23 mouse cellular contexts compared by ENCODE assay signal in the genomic region with DNA sequence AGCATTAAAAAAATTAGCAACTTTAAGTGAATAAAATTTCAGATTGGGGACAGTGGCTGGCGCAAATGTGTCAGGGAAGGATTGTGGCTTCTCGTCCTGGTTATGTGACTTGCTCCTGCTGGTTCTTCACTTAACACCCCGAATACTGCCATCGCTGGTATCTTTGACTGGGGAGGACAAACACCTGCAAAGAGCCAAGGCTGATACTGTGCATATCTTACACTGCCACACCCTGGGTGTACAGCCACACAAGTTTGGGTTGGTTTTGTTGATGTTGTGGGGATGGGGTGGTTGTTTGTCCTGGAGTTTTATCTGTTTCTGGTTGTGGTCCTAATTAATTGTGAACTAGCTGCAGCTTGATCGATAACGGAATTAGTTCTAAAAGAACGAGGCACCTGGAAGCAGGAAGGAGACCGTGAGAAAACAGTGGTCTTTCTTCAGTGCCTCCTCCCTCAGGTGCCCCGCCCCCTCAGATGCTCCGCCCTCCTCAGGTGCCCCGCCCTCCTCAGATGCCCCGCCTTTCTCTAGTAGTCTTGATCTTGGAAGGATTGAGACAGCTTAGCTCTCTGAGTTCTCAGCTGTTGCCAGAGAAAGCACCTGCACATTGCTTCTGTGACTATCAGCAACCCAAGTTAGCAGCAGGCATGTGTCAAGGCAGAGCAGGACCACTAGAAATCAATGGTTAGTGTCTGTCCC.
DNase-seq lines count a peak whose midpoint lies in the region; ATAC-seq and TF ChIP-seq lines count a peak whose summit lies in the region.
"Had no signal": no experiment of that assay in that cellular context is flagged by ENCODE, and none has a peak within 500 bp of the region (broad histone marks: within the 10 kb centered on the region; RNA-seq: fewer than 3 reads in every experiment).

No protein-coding gene starts in this region.

- peak; percentile 80 for DNase-seq in heart, adult 11 months
- no peak for DNase-seq in heart, adult 18-20 months
- DNase-seq in WW6 (ENCODE audit: low read depth, low spot score) (peak; percentile 14), liver (peak; percentile 67)
- DNase-seq in liver, postnatal 0 days: peak; percentile 52
- DNase-seq in Muller cell, postnatal 12 days (ENCODE audit: inconsistent ontology term): no peak
- DNase-seq: adrenal gland, postnatal 10 days; cerebellum, adult 18-20 months; heart, postnatal 14 days; kidney, adult 18-20 months; kidney, postnatal 10 days; lung, adult 2 months; retina, postnatal 1 day; right cerebral cortex, postnatal 4 days had no signal

- no peak overlapping the region for H3K4me2 ChIP-seq in liver, postnatal 0 days (ENCODE audit: low read depth, low read length)
- no peak overlapping the region for H3K4me2 ChIP-seq in kidney, embryonic 15.5 days
- H3K4me2 ChIP-seq: forebrain, embryonic 12.5 days; heart, embryonic 12.5 days; hindbrain, embryonic 12.5 days had no signal

- peak; percentile 68 for TF ChIP-seq EP300 in liver, postnatal 0 days (IDR thresholded peaks at IDR 0.05; ENCODE audit: low read depth)

- no peak overlapping the region for H3K4me3 ChIP-seq in liver, postnatal 0 days (ENCODE audit: low read depth, low read length)
- H3K4me3 ChIP-seq in kidney, embryonic 15.5 days (replicated peaks): no peak overlapping the region
- H3K4me3 ChIP-seq: forebrain, embryonic 12.5 days; heart, embryonic 12.5 days; hindbrain, embryonic 12.5 days; left cerebral cortex, adult 2 months; limb, embryonic 10.5 days had no signal

- H3K4me1 ChIP-seq in liver, postnatal 0 days (ENCODE audit: insufficient read depth): no peaks in the 10 kb centered on the region
- H3K4me1 ChIP-seq in kidney, embryonic 15.5 days: no peaks in the 10 kb centered on the region
- H3K4me1 ChIP-seq: forebrain, embryonic 12.5 days; hindbrain, embryonic 12.5 days; limb, embryonic 10.5 days had no signal

- TF ChIP-seq CTCF in liver, postnatal 0 days (IDR thresholded peaks at IDR 0.05; ENCODE audit: low read depth): no peak

- H3K36me3 ChIP-seq in liver, postnatal 0 days (replicated peaks; ENCODE audit: insufficient read depth, low read length): no peaks in the 10 kb centered on the region
- no peaks in the 10 kb centered on the region for H3K36me3 ChIP-seq in kidney, embryonic 15.5 days
- H3K36me3 ChIP-seq: forebrain, embryonic 12.5 days; heart, embryonic 12.5 days; hindbrain, embryonic 12.5 days; limb, embryonic 10.5 days had no signal

- H3K9me3 ChIP-seq in liver, postnatal 0 days (ENCODE audit: low read length): no peaks in the 10 kb centered on the region
- H3K9me3 ChIP-seq in kidney, embryonic 15.5 days (replicated peaks): no peaks in the 10 kb centered on the region
- H3K9me3 ChIP-seq: forebrain, embryonic 12.5 days; heart, embryonic 12.5 days; hindbrain, embryonic 12.5 days; limb, embryonic 10.5 days had no signal

- 67% methylated on average over 12 of the region's 12 CpGs for WGBS in liver, postnatal 0 days (ENCODE audit: insufficient replicate concordance)
- 90% methylated on average over 12 of the region's 12 CpGs for WGBS in kidney, embryonic 15.5 days

- ATAC-seq in liver, postnatal 0 days: peak; percentile 84
- no peak for ATAC-seq in granulocyte monocyte progenitor cell, adult 5-6 weeks (replicated peaks; ENCODE audit: poor library complexity, severe bottlenecking)
- no peak for ATAC-seq in kidney, embryonic 15.5 days (replicated peaks; ENCODE audit: low FRiP score)
- ATAC-seq: activated CD4-positive, CD25-positive, alpha-beta regulatory T cell, adult 4 months had no signal

- no peaks in the 10 kb centered on the region for H3K27me3 ChIP-seq in liver, postnatal 0 days (ENCODE audit: insufficient read depth, low read length)
- H3K27me3 ChIP-seq in kidney, embryonic 15.5 days: no peaks in the 10 kb centered on the region
- H3K27me3 ChIP-seq: CH12.LX; forebrain, embryonic 12.5 days; heart, embryonic 12.5 days; hindbrain, embryonic 12.5 days had no signal

- no peak overlapping the region for H3K27ac ChIP-seq in liver, postnatal 0 days (ENCODE audit: low read depth)
- no peak overlapping the region for H3K27ac ChIP-seq in kidney, embryonic 15.5 days
- H3K27ac ChIP-seq: forebrain, embryonic 12.5 days; hindbrain, embryonic 12.5 days; left cerebral cortex, adult 2 months; limb, embryonic 10.5 days had no signal

- no peak overlapping the region for H3K9ac ChIP-seq in liver, postnatal 0 days (replicated peaks)
- H3K9ac ChIP-seq in kidney, embryonic 15.5 days: no peak overlapping the region
- H3K9ac ChIP-seq: forebrain, embryonic 12.5 days; heart, embryonic 12.5 days; hindbrain, embryonic 12.5 days had no signal

Comparison
In these comparisons a context has a peak if more than half of its experiments do, and no peak if none do; other contexts are left out.
1. DNase-seq: peak in heart, adult 11 months (single experiment), WW6 (single experiment), liver (single experiment) and liver, postnatal 0 days (single experiment); none in heart, adult 18-20 months (0 of 2) and Muller cell, postnatal 12 days (single experiment).